Mouse (Mus musculus): Measurements from ENCODE around the gene Csnk2a1. TPM values are rescaled to one million over a fixed set of nuclear protein-coding genes. Genes with fewer than 3 reads are reported as not detected.

Csnk2a1 gene
- polyA plus RNA-seq, 1 experiment from 2014 or later: 74.7 TPM

DNA sequence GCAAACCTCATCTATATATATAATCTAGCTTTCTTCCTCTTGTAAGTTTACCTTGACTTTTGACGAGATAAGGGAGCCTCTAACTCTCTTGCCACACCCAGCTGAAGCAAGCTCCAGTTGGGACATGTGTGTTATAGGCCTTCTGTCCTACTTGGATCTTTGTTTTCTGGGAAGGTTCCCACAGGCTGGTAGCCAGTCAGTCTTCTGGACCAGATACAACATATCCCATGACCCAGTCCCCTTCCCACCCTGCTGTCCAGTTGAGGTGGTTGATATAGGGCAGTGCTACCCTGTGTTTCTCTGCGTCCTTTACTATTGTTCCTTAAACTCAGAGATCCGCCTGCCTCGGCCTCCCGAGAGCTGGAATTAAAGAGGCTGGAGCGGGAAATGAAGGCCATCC, 78.8 kb downstream of the Csnk2a1 start:
- TF ChIP-seq CTCF (IDR thresholded peaks at IDR 0.05; ENCODE audit: low read depth): no peak
- H3K4me2 ChIP-seq (replicated peaks; ENCODE audit: low read depth): no peak overlapping the region
- no peaks in the 10 kb centered on the region for H3K27me3 ChIP-seq (replicated peaks; ENCODE audit: control insufficient read depth, insufficient read depth, low read length)
- no peak overlapping the region for H3K4me3 ChIP-seq (ENCODE audit: low read depth, low read length)
- H3K27ac ChIP-seq (ENCODE audit: low read depth, low read length): no peak overlapping the region
- no peak overlapping the region for H3K9ac ChIP-seq (ENCODE audit: low read depth, low read length)
- H3K4me1 ChIP-seq (replicated peaks; ENCODE audit: control insufficient read depth, insufficient read depth, low read length): no peaks in the 10 kb centered on the region
- no peak for ATAC-seq
- 87% methylated on average over 6 of the region's 6 CpGs for WGBS
- peaks cover 66% of the 10 kb centered on the region for H3K36me3 ChIP-seq (ENCODE audit: control insufficient read depth, insufficient read depth)
- no peaks in the 10 kb centered on the region for H3K9me3 ChIP-seq (ENCODE audit: control insufficient read depth)

DNA sequence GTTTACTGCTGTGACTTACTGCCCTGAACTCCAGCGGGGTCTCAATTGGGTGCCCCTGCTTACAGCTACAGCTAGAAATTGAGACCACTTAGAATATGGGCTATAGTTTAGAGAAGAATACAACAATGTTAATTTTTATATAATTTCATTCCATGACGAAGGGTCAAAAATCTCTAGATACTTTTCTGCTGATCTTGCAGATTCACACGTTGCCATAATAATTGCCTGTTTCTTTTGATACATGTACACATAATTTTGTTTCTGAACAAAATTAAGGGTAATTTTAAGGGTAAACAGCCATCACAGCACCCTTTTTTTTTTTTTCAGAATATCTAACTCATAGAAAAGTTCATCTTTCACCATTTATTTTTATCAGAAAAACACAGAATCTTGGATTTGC, 80.5 kb downstream of the Csnk2a1 start:
- H3K36me3 ChIP-seq (ENCODE audit: control insufficient read depth, insufficient read depth): peaks cover 83% of the 10 kb centered on the region
- H3K4me3 ChIP-seq (ENCODE audit: low read depth, low read length): no peak overlapping the region
- no peak overlapping the region for H3K9ac ChIP-seq (ENCODE audit: low read depth, low read length)
- TF ChIP-seq CTCF (IDR thresholded peaks at IDR 0.05; ENCODE audit: low read depth): no peak
- no peaks in the 10 kb centered on the region for H3K9me3 ChIP-seq (ENCODE audit: control insufficient read depth)
- H3K4me2 ChIP-seq (replicated peaks; ENCODE audit: low read depth): no peak overlapping the region
- 88% methylated on average over 3 of the region's 3 CpGs for WGBS
- H3K4me1 ChIP-seq (replicated peaks; ENCODE audit: control insufficient read depth, insufficient read depth, low read length): no peaks in the 10 kb centered on the region
- no peak for ATAC-seq
- no peaks in the 10 kb centered on the region for H3K27me3 ChIP-seq (replicated peaks; ENCODE audit: control insufficient read depth, insufficient read depth, low read length)
- H3K27ac ChIP-seq (ENCODE audit: low read depth, low read length): no peak overlapping the region

DNA sequence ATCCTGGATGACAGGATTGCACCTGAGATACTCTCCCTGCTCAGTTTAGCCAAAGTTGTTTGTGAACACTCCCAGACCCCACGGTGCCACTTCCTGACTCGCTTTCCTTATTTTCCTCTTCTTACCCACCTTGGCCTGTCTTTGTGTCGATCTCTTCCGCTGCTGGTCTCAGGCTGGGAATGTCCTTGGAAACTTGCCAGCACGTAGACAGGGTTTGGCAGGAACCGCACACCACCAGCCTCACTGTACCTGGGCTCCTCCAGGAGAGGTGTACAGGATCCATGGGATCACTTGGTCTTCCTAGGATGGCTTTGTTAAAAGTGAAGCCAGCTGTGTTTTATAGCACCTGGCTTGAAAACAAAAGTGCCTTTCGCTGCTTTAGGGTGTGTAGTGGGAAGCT, 86.4 kb downstream of the Csnk2a1 start:
- no peak overlapping the region for H3K4me3 ChIP-seq (ENCODE audit: low read depth, low read length)
- 57% methylated on average over 7 of the region's 7 CpGs for WGBS
- no peak overlapping the region for H3K4me2 ChIP-seq (replicated peaks; ENCODE audit: low read depth)
- ATAC-seq: 0 out of 2 replicates have a peak, but pooled peaks have one; percentile 23
- no peaks in the 10 kb centered on the region for H3K4me1 ChIP-seq (replicated peaks; ENCODE audit: control insufficient read depth, insufficient read depth, low read length)
- TF ChIP-seq CTCF (IDR thresholded peaks at IDR 0.05; ENCODE audit: low read depth): no peak
- H3K9me3 ChIP-seq (ENCODE audit: control insufficient read depth): no peaks in the 10 kb centered on the region
- H3K9ac ChIP-seq (ENCODE audit: low read depth, low read length): no peak overlapping the region
- peaks cover 91% of the 10 kb centered on the region for H3K36me3 ChIP-seq (ENCODE audit: control insufficient read depth, insufficient read depth)
- no peaks in the 10 kb centered on the region for H3K27me3 ChIP-seq (replicated peaks; ENCODE audit: control insufficient read depth, insufficient read depth, low read length)
- H3K27ac ChIP-seq (ENCODE audit: low read depth, low read length): no peak overlapping the region

DNA sequence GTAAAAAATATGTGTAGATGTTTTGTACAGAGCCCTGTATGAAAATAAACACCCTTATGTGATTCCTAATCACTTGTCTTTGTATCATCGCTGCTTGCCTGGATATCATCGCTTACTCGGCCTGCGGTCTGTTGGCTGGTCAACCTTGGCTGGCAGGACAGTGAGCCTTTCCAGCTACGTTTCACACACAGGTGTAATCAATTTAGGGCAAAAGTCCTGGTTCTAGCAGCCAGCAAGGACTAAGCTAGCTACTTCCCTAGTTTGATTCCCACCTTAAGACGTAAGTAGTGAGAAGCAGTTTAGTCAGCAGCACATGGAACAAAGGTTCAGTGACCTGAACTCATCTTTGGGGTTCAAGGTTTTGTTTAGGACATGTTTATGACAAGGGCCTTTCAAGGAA, 87.3 kb downstream of the Csnk2a1 start:
- WGBS: 77% methylated on average over 6 of the region's 6 CpGs
- no peak overlapping the region for H3K9ac ChIP-seq (ENCODE audit: low read depth, low read length)
- 0 out of 2 replicates have a peak overlapping the region, but pooled peaks have one; percentile 4 for H3K27ac ChIP-seq (ENCODE audit: low read depth, low read length)
- peaks cover 91% of the 10 kb centered on the region for H3K36me3 ChIP-seq (ENCODE audit: control insufficient read depth, insufficient read depth)
- no peaks in the 10 kb centered on the region for H3K4me1 ChIP-seq (replicated peaks; ENCODE audit: control insufficient read depth, insufficient read depth, low read length)
- no peak for TF ChIP-seq CTCF (IDR thresholded peaks at IDR 0.05; ENCODE audit: low read depth)
- no peak overlapping the region for H3K4me2 ChIP-seq (replicated peaks; ENCODE audit: low read depth)
- no peak for ATAC-seq
- no peak overlapping the region for H3K4me3 ChIP-seq (ENCODE audit: low read depth, low read length)
- no peaks in the 10 kb centered on the region for H3K9me3 ChIP-seq (ENCODE audit: control insufficient read depth)
- no peaks in the 10 kb centered on the region for H3K27me3 ChIP-seq (replicated peaks; ENCODE audit: control insufficient read depth, insufficient read depth, low read length)

DNA sequence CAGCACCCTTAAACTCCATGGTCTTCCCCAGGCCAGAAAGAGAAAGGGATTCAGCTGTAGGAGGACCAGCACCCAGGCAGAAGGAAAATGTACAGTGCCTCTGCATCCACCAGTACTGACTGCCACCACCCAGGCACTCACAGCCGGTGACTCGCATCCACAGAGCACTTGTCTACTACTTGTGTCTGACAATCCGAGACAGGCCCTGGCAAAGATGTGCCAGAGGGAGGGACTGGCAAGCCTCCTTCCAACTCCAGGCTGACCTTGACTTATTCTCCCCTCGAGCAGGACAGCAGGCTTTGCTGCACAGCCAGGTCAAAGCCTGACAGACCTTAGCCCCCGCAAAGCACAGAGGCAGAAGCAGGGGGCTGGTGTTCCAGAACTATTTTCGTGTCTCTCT, 90.4 kb downstream of the Csnk2a1 start:
- Histone ChIP-seq H3K4me1 (replicated peaks; ENCODE audit: control insufficient read depth, insufficient read depth, low read length) (no peaks in the 10 kb centered on the region), H3K27ac (ENCODE audit: low read depth, low read length) (no peak overlapping the region), H3K4me3 (ENCODE audit: low read depth, low read length) (no peak overlapping the region), H3K36me3 (ENCODE audit: control insufficient read depth, insufficient read depth) (peaks cover 82% of the 10 kb centered on the region), H3K9ac (ENCODE audit: low read depth, low read length) (0 out of 2 replicates have a peak overlapping the region, but pooled peaks have one; percentile 3), H3K9me3 (ENCODE audit: control insufficient read depth) (no peaks in the 10 kb centered on the region), H3K4me2 (replicated peaks; ENCODE audit: low read depth) (no peak overlapping the region), H3K27me3 (replicated peaks; ENCODE audit: control insufficient read depth, insufficient read depth, low read length) (no peaks in the 10 kb centered on the region)
- WGBS: 82% methylated on average over 6 of the region's 6 CpGs
- no peak for TF ChIP-seq CTCF (IDR thresholded peaks at IDR 0.05; ENCODE audit: low read depth)
- no peak for ATAC-seq

DNA sequence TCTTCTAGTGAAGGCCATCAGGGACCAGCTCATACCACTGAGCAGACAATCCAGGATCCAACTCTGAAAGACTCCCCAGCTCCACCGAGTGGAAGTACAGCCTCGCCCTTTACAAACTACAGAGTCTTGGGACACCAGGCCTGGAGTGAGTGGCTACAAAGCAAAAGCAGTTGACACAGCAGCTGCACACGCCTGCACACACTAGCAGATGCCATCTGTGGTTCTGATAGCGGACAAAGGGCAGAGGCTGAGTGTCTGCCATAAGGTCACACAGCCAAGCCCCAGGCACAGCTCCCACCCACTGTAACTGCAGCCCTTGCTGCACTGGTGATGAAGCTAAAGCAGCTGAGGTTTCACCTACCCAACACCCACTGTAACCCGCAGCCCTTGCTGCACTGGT, 94.9 kb downstream of the Csnk2a1 start:
- no peaks in the 10 kb centered on the region for H3K27me3 ChIP-seq (replicated peaks; ENCODE audit: control insufficient read depth, insufficient read depth, low read length)
- TF ChIP-seq CTCF (IDR thresholded peaks at IDR 0.05; ENCODE audit: low read depth): no peak
- no peak overlapping the region for H3K4me3 ChIP-seq (ENCODE audit: low read depth, low read length)
- peaks cover 85% of the 10 kb centered on the region for H3K36me3 ChIP-seq (ENCODE audit: control insufficient read depth, insufficient read depth)
- H3K9me3 ChIP-seq (ENCODE audit: control insufficient read depth): no peaks in the 10 kb centered on the region
- H3K27ac ChIP-seq (ENCODE audit: low read depth, low read length): no peak overlapping the region
- H3K9ac ChIP-seq (ENCODE audit: low read depth, low read length): no peak overlapping the region
- no peak overlapping the region for H3K4me2 ChIP-seq (replicated peaks; ENCODE audit: low read depth)
- whole genome bisulfite sequencing: 65% methylated on average over 5 of the region's 5 CpGs
- ATAC-seq: no peak; the same call in 1 of the 2 replicates
- H3K4me1 ChIP-seq (replicated peaks; ENCODE audit: control insufficient read depth, insufficient read depth, low read length): no peaks in the 10 kb centered on the region

DNA sequence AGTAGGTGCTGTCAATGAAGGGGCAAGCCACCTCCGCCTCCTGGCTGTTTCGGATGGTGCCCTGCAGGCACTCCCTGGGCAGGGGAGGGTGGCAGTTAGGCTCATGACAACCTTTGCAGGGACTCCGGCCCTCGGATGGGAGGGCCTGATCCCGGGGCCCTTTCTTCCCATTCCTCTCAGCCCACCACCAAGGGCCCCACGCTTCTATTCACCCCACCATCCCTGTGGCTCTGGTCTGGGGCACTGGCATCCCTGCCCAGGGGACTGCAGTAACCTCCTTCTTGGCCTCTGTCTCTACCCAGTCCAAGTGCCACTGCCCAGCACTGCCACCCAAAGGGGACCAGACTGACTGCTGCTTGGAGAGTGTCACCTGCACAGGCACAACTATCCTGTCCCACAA, 95.6 kb downstream of the Csnk2a1 start:
- ATAC-seq: no peak
- no peak overlapping the region for H3K27ac ChIP-seq (ENCODE audit: low read depth, low read length)
- TF ChIP-seq CTCF (IDR thresholded peaks at IDR 0.05; ENCODE audit: low read depth): no peak
- 96% methylated on average over 6 of the region's 6 CpGs for WGBS
- no peak overlapping the region for H3K4me3 ChIP-seq (ENCODE audit: low read depth, low read length)
- no peak overlapping the region for H3K9ac ChIP-seq (ENCODE audit: low read depth, low read length)
- H3K9me3 ChIP-seq (ENCODE audit: control insufficient read depth): no peaks in the 10 kb centered on the region
- H3K4me1 ChIP-seq (replicated peaks; ENCODE audit: control insufficient read depth, insufficient read depth, low read length): no peaks in the 10 kb centered on the region
- H3K36me3 ChIP-seq (ENCODE audit: control insufficient read depth, insufficient read depth): peaks cover 84% of the 10 kb centered on the region
- no peaks in the 10 kb centered on the region for H3K27me3 ChIP-seq (replicated peaks; ENCODE audit: control insufficient read depth, insufficient read depth, low read length)
- no peak overlapping the region for H3K4me2 ChIP-seq (replicated peaks; ENCODE audit: low read depth)

All from intestine, postnatal 0 days (tissue).